Mouse (Mus musculus): ENCODE results near the gene Smc1b.
A peak's percentile ranks its signal among the peaks of the same experiment; 100 is the strongest.
"Not testable (repeated sequence)": the region's sequence is repeated elsewhere in the genome, so short reads cannot be mapped to it uniquely, and the experiment has no call there.

Gene Smc1b

DNA sequence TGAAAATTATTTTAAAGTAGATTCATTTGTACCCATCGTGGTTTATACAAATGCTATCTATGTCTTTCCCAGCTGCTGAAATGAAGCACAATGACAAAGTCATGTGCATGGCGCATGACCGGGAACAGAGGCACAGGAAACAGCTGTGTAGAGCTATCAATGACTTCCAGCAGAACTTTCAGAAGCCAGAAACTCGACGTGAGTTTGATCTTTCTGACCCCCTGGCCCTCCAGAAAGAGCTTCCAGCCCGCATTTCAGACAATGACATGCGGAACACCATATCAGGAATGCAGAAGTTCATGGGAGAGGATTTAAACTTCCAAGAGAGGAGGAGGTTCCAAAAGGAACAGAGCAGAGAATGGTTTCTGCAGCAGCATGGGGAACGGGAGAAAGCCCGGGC, 3.4 kb upstream of the Smc1b start:
- no peak for DNase-seq (ENCODE audit: low read depth)

DNA sequence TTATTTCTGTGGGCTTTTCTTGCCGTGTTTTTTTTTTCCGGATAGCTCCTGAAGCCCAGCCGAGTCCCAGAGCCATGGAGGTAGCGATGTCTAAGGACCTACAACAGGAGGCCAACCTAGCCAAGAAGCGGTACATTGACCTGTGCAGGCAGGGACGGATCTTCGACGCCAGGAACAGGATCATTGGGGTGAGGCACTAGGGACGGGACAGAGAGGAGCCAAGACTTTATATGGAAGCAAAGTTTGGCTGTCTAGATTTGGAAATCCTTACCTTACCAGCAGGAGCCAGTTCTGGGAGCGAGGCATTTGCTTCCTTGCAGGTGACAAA, 393 bp upstream of the Smc1b start:
- DNase-seq (ENCODE audit: low read depth) = no peak

DNA sequence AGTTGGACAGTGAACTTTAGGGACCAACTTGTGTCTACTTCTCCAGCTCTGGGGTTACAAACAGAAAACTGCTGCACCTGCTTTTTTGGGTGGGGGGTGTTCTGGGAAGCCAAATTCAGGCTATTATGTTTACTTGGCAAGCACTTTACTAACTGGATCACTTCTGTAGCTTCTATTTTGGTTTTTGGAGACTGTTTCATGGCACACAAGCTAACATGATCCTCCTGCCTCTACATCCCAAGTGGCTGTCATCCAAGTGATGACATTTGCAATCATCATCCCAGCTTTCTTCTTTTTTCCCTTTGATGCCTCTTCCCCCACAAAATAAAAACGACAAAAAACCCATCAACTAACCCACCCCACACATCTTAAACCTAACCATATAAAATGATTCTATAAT, 46.1 kb downstream of the Smc1b start:
- no peak for DNase-seq (ENCODE audit: low read depth)

GRCm38 (mm10) chr15:85072651-85073050, 59.1 kb downstream of the Smc1b start:
- DNase-seq (ENCODE audit: low read depth) = no peak

GRCm38 (mm10) chr15:85070561-85070960, 61.2 kb downstream of the Smc1b start:
- DNase-seq (ENCODE audit: low read depth) = peak; percentile 78

GRCm38 (mm10) chr15:85063421-85063820, 68.3 kb downstream of the Smc1b start:
- no peak for DNase-seq (ENCODE audit: low read depth)

DNA sequence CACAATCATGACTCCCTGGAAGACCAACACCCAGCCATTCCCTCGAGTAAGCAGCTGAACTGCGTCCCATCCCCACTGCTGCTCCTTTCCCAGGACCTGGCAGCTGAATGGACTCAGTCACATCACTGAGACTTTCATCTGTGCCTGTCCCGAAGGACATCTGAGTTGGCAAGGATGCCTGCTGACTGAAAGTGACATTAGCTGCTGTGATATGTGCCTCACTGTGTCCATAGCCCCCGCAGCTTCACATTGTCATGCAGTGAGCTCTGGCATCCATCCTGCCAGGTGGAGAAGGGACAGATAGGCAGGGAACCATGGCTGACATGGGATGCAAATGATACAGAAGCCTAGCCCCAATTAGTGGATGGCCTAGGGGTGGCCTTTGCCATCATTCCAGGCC, 76.6 kb downstream of the Smc1b start:
- DNase-seq (ENCODE audit: low read depth) = no peak

- no peak for DNase-seq (ENCODE audit: low read depth)
Measured at GRCm38 (mm10) chr15:85054098-85054497, 77.7 kb downstream of the Smc1b start.

- no peak for DNase-seq (ENCODE audit: low read depth)
Measured at GRCm38 (mm10) chr15:85049758-85050157, 82.0 kb downstream of the Smc1b start.

- DNase-seq (ENCODE audit: low read depth) = no peak
Measured at GRCm38 (mm10) chr15:85047865-85048264, 83.9 kb downstream of the Smc1b start.

DNA sequence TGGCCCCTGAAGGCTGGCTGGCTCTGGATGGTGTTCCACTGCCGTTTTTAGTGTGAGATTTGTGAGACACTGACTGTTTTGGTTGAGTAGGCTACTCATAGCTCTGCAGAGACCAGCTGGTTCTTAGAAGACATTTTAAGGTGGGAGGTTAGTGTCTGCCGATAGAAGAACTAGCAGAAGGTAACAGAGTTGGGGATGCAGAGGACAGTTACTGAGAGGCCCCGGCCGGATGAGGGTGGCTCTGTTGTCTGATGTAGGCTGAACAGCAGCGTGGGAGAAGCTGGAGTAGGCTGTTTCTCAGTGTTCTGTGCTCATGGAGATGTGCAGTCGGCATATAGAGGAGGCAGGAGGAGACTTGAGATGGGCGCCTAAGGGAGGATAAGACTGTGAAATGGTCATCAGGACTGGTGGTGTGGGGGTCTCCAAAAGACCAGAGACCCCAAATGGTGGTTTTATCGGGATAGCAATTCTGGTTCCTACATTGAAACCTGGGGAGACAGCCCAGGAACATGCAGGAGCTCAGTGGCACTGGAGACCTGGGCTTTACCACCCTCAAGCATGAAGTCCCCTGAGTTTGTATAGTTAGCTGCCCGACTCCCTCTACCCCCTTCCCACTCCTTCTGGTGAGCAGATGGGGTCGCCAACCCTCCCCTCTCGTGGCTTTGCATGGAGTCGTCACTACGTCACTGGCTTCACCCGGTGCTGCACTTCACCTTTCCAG, 85.4 kb downstream of the Smc1b start:
- DNase-seq (ENCODE audit: low read depth) = no peak

- DNase-seq (ENCODE audit: low read depth) = peak; percentile 16
Measured at GRCm38 (mm10) chr15:85043761-85044160, 88.0 kb downstream of the Smc1b start.

- no peak for DNase-seq (ENCODE audit: low read depth)
Measured at GRCm38 (mm10) chr15:85043116-85043515, 88.6 kb downstream of the Smc1b start.

GRCm38 (mm10) chr15:85042361-85042954, 89.3 kb downstream of the Smc1b start:
- DNase-seq (ENCODE audit: low read depth) = peak; percentile 96

- DNase-seq (ENCODE audit: low read depth) = no peak
Measured at GRCm38 (mm10) chr15:85041546-85042225, 90.1 kb downstream of the Smc1b start.

DNA sequence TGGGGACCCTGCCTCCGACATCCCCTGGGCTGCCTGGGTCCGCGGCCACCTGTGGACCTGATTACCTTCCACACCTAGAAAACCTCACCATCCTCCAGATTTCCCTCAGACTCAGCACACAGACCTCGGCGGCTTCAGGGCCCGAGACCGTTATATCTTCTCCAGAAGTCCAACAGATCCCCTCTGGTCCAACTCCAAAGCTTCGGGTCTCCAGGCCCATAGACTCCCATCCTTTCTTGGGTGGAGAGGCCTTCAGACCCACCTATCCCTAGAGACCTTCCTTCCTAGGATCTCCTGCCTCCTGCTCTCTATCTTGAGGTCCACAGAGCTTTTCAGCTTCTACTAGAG, 94.4 kb downstream of the Smc1b start:
- DNase-seq (ENCODE audit: low read depth) = no peak

DNA sequence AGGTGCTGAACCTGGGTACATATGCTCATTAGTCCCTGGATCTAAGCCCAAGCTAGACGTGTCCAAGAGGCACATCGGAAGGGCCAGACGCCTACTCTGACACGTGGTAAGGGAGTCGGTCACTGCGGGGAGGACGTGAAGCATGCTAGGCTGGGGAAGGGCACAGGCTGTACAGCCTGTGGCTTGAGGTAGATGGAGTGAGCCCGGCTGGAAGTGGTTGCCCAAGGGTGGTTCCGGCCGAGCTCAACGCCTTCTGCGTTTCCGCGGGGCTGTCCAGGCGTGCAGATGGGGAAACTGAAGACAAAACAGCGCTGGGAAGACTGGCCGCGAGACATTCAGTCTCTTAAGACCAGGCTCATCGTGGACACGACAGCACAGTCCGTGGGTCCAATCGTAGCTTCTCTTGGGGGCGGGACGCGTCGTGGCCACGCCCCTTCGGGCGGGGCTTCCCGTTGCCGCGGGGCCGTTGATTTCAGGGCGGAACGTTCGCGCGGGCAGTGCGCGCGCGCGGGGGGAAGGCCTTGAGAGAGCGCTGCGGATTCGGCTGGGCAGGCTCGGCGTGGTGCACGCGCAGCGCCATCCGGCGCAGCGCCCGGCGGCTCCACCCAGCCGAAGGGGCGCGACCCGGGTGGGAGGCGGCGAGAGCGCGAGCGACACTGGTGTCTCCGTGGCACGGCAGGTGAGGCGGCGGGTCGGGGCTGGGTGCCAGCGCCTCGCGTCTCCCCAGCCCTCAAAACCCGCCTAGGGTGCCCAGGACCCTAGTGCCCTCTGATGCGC, 95.0 kb downstream of the Smc1b start:
- peak; percentile 99 for DNase-seq (ENCODE audit: low read depth)

- DNase-seq (ENCODE audit: low read depth) = not testable (repeated sequence)
Measured at GRCm38 (mm10) chr15:85033916-85034315, 97.8 kb downstream of the Smc1b start.

DNA sequence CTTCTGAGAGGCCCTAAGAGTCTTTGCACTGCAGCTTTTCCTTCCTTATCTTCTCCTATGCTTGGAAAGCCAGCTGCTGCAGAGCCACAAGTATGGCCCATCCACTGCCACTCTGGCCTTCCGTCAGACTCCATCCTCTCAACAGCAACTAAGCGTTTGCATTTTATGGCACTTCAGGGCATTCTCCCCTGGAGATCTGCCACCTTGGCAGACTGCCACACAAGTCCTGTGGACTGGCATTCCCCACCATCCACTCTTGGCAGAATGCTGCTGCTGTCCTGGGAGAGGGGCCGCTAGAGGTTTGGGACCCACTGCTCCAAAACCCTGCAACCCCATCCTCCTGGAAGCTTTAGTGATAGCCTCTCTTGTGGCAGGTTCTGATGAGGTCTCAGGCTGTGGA, 99.9 kb downstream of the Smc1b start:
- no peak for DNase-seq (ENCODE audit: low read depth)

DNA sequence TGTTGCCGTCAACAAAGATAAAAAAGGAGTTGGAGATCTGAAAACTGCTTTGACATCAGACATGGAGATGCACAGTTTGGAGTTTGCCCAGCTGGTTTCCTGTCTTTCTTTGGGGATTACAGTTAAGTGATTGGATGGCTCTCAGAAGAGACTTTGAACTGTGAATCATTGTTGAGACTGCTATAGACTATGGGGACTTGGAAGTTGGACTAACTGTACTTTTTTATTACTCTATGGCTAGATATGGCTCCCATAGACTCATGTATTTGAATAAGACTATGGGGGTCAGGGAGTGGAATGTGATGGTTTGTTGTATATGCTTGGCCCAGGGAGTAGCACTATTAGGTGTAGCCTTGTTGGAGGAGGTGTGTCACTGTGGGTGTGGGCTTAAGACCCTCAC, 101.1 kb downstream of the Smc1b start:
- not testable (repeated sequence) for DNase-seq (ENCODE audit: low read depth)

GRCm38 (mm10) chr15:85028648-85029047, 103.1 kb downstream of the Smc1b start, which contains the start of gene Fam118a:
Gene Fam118a (plus strand): TSS chr15:85028948.
- not testable (repeated sequence) for DNase-seq (ENCODE audit: low read depth)

GRCm38 (mm10) chr15:85027740-85028139, 104.0 kb downstream of the Smc1b start:
- no peak for DNase-seq (ENCODE audit: low read depth)

GRCm38 (mm10) chr15:85026197-85026596, 105.6 kb downstream of the Smc1b start:
- no peak for DNase-seq (ENCODE audit: low read depth)
